Mouse (Mus musculus): ENCODE data around the gene Selenon.

GRCm38 (mm10) chr4:134549899-134550298 is 2.1 kb downstream of the Selenon start:
- peak; percentile 50; the same call in 1 of the 2 replicates for TF ChIP-seq CTCF (IDR thresholded peaks at IDR 0.05; ENCODE audit: control insufficient read depth, insufficient read depth, insufficient replicate concordance, low read depth, low read length)
- no peak for TF ChIP-seq POLR2A (IDR thresholded peaks at IDR 0.05; ENCODE audit: control insufficient read depth, low read depth, low read length)

Measured in testis, adult 2 months (tissue).